Mouse (Mus musculus) small intestine, adult 2 months (tissue): Measurements from ENCODE around the gene Casp8ap2.
A peak's percentile ranks its signal among the peaks of the same experiment; 100 is the strongest.

Experiments
- CTCF ChIP-seq: fragments of 200-500 bp; IDR thresholded peaks from 2 replicates; pipeline ENCODE4 v1.5.1; 2012; ENCODE audit warnings: low read depth, mild to moderate bottlenecking, control low read depth, inconsistent platforms, low read length, moderate library complexity, mixed read lengths; ENCODE audit not compliant: insufficient replicate concordance, insufficient read length; ENCODE audit errors: extremely low read depth
- POLR2A ChIP-seq: fragments of 200-500 bp; IDR thresholded peaks from 2 replicates; pipeline ENCODE4 v1.6.1; 2012; ENCODE audit warnings: low read depth, mild to moderate bottlenecking, control low read depth, inconsistent platforms, low read length, moderate library complexity

- TF ChIP-seq CTCF (peak; percentile 24; the same call in 1 of the 2 replicates), POLR2A (no peak)
Observed at GRCm38 (mm10) chr4:32572118-32572517, 43.1 kb upstream of the Casp8ap2 start.
